Mouse (Mus musculus) forebrain, embryonic 10.5 days (tissue): ENCODE measurements at regions not wholly inside any gene's neighbourhood (a gene's known extent, or its start where the extent isn't known, plus 50 kb on each side); places are given as distances from the start of the nearest gene placed in this dataset.

Experiments used
- DNase-seq: peaks from one replicate; pipeline ENCODE4 v3.0.0-alpha.2; 2017; ENCODE audit warnings: low spot score; ENCODE audit errors: extremely low spot score
- H3K27ac ChIP-seq: fragments of 300-500 bp; sonication (generic); 2 replicates; pipeline ENCODE4 v1.5.1; 2016; ENCODE audit warnings: mild to moderate bottlenecking
- H3K27me3 ChIP-seq: fragments of 300-500 bp; sonication (generic); 2 replicates; pipeline ENCODE4 v1.6.1; 2016; ENCODE audit warnings: mild to moderate bottlenecking; ENCODE audit not compliant: poor library complexity, severe bottlenecking
- H3K36me3 ChIP-seq: fragments of 300-500 bp; sonication (generic); replicated peaks from 2 replicates; pipeline ENCODE4 v1.6.1; 2016; ENCODE audit warnings: mild to moderate bottlenecking, moderate library complexity
- H3K4me1 ChIP-seq: fragments of 300-500 bp; sonication (generic); 2 replicates; pipeline ENCODE4 v1.6.1; 2016
- H3K4me3 ChIP-seq: fragments of 300-500 bp; sonication (generic); 2 replicates; pipeline ENCODE4 v1.5.1; 2016; ENCODE audit warnings: mild to moderate bottlenecking, moderate library complexity
- H3K9me3 ChIP-seq: fragments of 300-500 bp; sonication (generic); 2 replicates; pipeline ENCODE4 v1.6.1; 2016; ENCODE audit warnings: mild to moderate bottlenecking, moderate library complexity
- WGBS: fragments of 180-500 bp; shearing (Covaris S2); methylation state at CpG from one replicate; pipeline ENCODE4 v1.1.7; 2016; 5-methylcytosine and 5-hydroxymethylcytosine counted together

DNA sequence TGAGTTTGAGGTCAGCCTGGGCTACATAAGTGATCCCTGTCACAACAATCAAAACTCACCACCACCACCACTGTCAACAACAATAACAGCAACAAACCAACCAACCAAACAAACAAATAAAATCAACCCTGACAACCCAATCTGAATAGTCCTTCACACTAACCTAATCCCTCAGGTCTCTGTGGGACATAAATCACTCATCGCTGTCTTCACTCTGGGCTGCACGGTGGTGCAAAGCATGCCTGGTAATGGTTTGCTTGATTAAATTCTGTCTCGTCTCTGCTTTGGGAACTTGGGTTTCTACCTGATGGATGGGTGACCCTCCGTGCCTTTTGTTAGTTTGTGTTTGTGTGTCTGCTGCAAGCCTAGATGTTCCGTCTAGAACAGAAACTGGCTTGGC lies 100.6 kb downstream of the Slc17a6 start:
- Histone ChIP-seq H3K27me3 (no peaks in the 10 kb centered on the region), H3K4me3 (no peak overlapping the region), H3K4me1 (peaks cover 3% of the 10 kb centered on the region), H3K27ac (no peak overlapping the region), H3K9me3 (no peaks in the 10 kb centered on the region), H3K36me3 (no peaks in the 10 kb centered on the region)
- 87% methylated on average over 5 of the region's 5 CpGs for WGBS
- no peak for DNase-seq

DNA sequence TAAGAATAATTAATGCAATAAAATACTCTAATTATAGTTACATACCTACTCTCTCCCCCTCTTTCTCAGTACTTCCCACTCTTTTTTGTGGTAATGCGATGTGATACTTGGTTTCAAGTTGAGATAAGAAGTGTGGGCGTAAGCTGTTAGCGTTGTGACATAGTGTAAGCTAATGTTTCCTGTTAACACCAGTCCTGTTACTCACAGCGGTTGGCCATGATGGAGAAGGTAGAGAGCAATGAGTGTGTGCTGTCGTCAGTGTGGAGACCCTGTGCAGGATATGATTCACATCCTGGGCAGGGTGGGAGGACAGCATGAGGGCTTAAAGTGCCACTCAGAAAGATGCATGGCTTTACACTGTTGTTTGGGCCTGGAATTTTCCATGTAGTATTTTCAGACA lies 102.1 kb downstream of the Slc17a6 start:
- no peak for DNase-seq
- no peaks in the 10 kb centered on the region for H3K36me3 ChIP-seq
- no peaks in the 10 kb centered on the region for H3K9me3 ChIP-seq
- H3K27ac ChIP-seq: no peak overlapping the region
- no peaks in the 10 kb centered on the region for H3K27me3 ChIP-seq
- no peak overlapping the region for H3K4me3 ChIP-seq
- WGBS: 81% methylated on average over 5 of the region's 5 CpGs
- H3K4me1 ChIP-seq: peaks cover 3% of the 10 kb centered on the region

DNA sequence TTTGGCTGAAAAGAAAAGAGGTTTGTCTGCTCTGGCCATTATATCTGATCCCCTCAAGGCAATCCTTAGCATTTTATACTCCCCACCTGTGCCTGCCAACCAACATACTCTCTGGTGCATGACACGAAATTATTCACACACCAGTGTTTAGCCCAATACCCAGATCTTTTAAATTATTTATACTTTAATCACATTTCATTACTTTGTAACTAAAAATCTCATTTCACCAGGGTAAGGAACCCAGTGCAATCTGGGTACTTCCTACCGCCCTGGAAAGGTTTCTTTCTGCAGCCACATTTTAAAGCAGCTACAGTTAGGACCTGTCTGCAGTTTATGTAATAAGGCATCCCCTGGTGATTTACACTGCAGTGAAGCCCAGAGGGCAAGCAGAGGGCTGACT lies 114.5 kb downstream of the Slc17a6 start:
- H3K9me3 ChIP-seq: no peaks in the 10 kb centered on the region
- H3K27ac ChIP-seq: no peak overlapping the region
- no peak overlapping the region for H3K4me3 ChIP-seq
- 68% methylated on average over 2 of the region's 2 CpGs for WGBS
- DNase-seq: no peak
- no peaks in the 10 kb centered on the region for H3K27me3 ChIP-seq
- H3K4me1 ChIP-seq: no peaks in the 10 kb centered on the region
- no peaks in the 10 kb centered on the region for H3K36me3 ChIP-seq

DNA sequence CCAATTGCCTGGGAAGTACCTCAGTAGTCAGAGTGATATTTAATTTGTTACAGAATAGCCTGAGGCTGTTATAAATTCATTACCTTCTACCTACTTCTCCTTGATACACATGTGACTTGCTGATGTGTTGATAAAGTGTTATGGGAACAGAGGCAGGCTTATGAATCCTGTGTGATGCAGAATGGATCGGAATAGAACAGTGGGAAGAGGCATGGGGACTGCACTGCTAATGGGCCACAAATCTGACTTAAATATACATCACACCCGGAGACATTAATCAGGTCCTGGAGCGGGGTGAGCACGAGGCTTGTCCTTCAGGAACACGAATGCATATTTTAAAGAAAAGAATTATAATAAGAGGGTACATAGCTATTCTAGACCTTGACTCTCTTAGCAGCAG lies 117.8 kb downstream of the Slc17a6 start:
- no peaks in the 10 kb centered on the region for H3K36me3 ChIP-seq
- H3K4me3 ChIP-seq: no peak overlapping the region
- no peaks in the 10 kb centered on the region for H3K27me3 ChIP-seq
- H3K9me3 ChIP-seq: no peaks in the 10 kb centered on the region
- H3K27ac ChIP-seq: no peak overlapping the region
- H3K4me1 ChIP-seq: no peaks in the 10 kb centered on the region
- 84% methylated on average over 5 of the region's 5 CpGs for WGBS
- no peak for DNase-seq

DNA sequence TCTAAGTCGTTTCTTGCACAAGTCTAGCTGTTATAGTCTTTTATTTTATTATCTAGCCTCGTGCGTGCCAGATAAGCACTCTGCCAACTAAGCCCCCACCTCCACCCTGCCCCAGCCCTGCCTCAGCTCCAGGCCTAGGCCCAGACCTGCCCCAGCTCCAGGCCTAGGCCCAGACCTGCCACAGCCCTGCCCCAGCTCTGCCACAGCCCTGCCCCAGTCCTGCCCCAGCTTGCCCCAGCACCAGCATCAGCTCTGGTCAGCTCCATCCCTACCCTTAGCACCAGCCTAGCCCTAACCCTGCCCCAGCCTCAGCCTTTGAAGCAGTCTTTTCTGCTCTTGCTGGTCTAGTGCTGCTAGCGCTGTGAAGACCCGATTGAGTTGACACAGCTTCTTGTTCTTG lies 119.1 kb downstream of the Slc17a6 start:
- DNase-seq: no peak
- Histone ChIP-seq H3K4me3 (no peak overlapping the region), H3K36me3 (no peaks in the 10 kb centered on the region), H3K27me3 (no peaks in the 10 kb centered on the region), H3K9me3 (no peaks in the 10 kb centered on the region), H3K4me1 (no peaks in the 10 kb centered on the region), H3K27ac (no peak overlapping the region)
- 84% methylated on average over 5 of the region's 5 CpGs for WGBS

DNA sequence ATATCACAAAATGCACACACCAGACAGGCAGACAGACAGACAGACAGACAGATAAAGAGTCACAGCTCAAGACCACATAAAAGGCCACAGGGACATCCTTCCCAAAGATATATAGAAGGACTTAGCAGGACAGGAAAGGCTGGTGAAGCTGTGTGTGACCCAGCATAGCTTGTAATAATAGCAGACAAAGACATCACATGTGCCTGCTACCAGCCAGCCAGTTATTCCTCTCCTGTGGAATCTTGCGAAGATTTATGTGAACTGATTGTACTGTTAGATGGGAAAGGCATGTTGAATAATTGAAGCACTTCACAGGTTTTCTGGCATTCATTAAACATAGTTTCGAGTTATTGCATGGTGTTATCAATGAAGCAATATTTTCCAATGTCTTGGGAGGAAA lies 119.1 kb upstream of the Gas2 start:
- DNase-seq: no peak
- no peaks in the 10 kb centered on the region for H3K27me3 ChIP-seq
- no peak overlapping the region for H3K4me3 ChIP-seq
- H3K4me1 ChIP-seq: no peaks in the 10 kb centered on the region
- H3K9me3 ChIP-seq: no peaks in the 10 kb centered on the region
- no peak overlapping the region for H3K27ac ChIP-seq
- H3K36me3 ChIP-seq: no peaks in the 10 kb centered on the region
- 90% methylated on average over 2 of the region's 2 CpGs for WGBS

DNA sequence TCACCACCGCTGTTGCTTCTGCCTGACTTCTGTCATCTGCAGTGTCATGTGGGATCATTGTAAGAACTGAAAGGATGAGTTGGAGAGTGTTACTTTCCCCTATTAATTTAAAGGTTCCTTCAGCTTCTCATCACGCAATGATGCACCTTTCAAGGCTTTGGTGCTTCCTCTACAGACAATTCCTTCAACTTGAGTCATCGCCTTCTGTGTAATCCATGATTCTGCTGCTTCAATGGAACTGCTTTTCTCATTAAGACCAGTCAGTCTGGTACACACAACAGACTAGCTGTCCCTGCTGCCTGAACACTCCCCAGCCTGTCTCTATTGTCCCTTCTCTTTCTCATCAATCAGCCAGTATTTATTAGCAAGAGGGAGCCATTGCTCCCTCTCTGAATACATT lies 116.2 kb upstream of the Gas2 start:
- Histone ChIP-seq H3K4me3 (no peak overlapping the region), H3K36me3 (no peaks in the 10 kb centered on the region), H3K4me1 (peaks cover 11% of the 10 kb centered on the region), H3K9me3 (no peaks in the 10 kb centered on the region), H3K27me3 (no peaks in the 10 kb centered on the region), H3K27ac (no peak overlapping the region)
- DNase-seq: no peak
- WGBS: 83% methylated on average over 3 of the region's 3 CpGs

DNA sequence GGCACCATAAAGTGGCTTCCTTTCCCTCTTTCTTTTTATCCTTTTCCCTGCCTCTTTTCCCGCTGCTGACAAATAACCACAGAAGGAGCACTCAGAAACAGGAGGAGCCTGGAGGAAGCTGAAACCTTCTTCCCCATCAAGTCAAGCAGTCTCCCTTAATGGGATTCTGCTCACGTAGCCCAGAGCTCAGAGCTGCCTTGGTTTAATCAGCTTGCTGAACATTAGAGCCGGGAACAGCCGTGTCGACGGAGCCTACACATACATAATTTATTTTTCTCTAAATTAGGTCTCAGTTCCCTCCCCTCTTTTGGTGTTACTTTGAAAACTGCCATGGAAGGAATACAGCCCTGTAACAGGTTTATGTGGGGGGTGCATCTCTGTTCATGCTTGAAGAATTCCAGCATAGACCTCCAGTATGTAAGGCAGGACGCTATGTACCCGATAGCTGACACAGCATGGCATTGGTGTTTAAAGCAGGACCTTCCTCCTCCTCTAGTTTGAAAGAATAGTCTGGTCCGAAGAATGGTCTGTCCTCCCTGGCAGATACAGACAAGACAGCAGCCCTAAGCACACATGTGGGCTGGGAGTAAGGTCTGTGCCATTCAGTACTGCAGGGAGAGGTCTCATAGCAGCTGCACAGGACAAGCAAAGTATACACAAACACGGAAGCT lies 113.0 kb upstream of the Gas2 start:
- H3K27me3 ChIP-seq: no peaks in the 10 kb centered on the region
- no peaks in the 10 kb centered on the region for H3K36me3 ChIP-seq
- WGBS: 72% methylated on average over 10 of the region's 10 CpGs
- H3K27ac ChIP-seq: peak overlapping the region; percentile 63; the same call in 1 of the 2 replicates
- H3K4me3 ChIP-seq: peak overlapping the region; percentile 16; the same call in 1 of the 2 replicates
- peaks cover 11% of the 10 kb centered on the region for H3K4me1 ChIP-seq
- no peak for DNase-seq
- no peaks in the 10 kb centered on the region for H3K9me3 ChIP-seq

DNA sequence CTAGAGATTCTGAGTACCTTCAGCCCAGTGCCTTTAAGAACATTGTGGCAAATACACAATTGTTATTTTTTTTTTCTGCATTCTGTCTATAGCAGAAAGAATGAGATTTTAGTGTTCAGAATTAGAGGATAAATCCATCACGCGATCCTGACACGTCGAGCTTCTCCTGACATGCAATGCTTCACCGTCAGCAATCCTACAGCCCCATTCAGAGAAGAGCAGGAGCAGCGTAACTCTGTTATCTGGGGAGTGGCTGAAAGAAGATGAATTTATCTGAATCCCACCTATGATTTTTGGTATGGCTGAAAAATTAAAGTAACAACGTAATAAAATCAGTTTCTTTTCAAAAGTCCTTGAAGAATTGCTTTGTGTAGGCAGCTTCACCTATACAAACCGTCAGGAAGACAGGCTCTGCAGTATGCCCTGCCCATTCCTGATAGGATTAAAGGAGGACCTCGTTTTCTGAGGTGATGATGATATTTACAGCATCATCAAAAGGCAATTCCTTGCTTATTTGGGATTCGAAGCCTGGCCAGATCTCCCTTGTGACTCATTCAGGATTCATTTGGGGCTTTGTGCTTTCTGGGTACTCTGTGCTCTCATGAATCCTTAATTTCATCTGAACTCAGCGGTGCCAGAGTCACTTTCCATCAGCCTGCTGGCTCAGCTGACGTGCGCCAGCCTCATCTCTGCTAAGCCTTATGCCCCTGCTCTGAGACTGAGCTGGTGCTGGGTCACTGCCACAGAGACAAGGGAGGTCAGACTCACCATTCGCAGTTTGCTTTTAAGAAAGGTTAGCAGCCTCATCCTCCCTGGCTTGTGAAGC lies 112.3 kb upstream of the Gas2 start:
- no peaks in the 10 kb centered on the region for H3K27me3 ChIP-seq
- no peaks in the 10 kb centered on the region for H3K36me3 ChIP-seq
- H3K27ac ChIP-seq: peak overlapping the region; percentile 63; the same call in 1 of the 2 replicates
- WGBS: 78% methylated on average over 14 of the region's 14 CpGs
- DNase-seq: no peak
- H3K4me3 ChIP-seq: no peak overlapping the region
- H3K4me1 ChIP-seq: peaks cover 11% of the 10 kb centered on the region
- H3K9me3 ChIP-seq: no peaks in the 10 kb centered on the region

DNA sequence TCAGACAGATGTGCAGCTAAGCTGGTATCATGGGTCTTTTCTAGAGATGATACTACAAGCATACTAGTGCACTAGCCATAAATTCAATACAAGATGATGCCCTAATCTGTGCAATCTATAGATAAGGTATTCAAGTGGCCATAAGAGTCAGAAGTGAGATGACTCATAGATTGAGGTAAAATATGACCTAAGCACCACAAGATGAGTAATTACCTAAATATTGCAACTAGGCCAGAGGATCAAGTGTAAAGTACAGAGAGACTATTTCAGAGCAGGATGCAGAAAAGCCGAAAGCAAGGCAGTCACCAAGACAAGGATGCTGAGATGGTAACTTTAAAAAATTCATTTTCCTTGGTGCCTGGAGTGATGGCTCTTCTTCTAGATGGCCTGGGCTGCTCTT lies 111.5 kb upstream of the Gas2 start:
- H3K27me3 ChIP-seq: no peaks in the 10 kb centered on the region
- WGBS: 98% methylated on average over 1 of the region's 1 CpGs
- no peaks in the 10 kb centered on the region for H3K9me3 ChIP-seq
- no peak overlapping the region for H3K27ac ChIP-seq
- H3K4me3 ChIP-seq: no peak overlapping the region
- peaks cover 11% of the 10 kb centered on the region for H3K4me1 ChIP-seq
- DNase-seq: no peak
- no peaks in the 10 kb centered on the region for H3K36me3 ChIP-seq

DNA sequence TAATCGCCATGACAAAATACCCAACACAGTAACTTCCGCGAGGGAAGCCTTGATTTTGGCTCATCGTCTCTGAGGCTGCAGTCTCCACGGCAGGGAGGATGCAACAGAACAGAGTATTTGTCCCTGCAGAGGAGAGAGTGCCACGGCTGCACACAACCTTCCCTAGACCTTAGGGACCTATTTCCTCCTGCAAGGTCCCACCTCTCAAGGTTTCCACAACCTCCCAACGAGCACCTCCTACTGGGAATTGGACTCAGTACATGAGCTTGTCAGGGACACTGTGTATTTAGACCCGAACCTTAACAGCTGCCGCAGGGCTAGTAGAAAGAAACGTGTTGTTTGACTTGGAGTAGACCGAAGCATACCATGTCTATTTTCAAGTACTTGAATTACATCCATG lies 108.8 kb upstream of the Gas2 start:
- no peak for DNase-seq
- no peak overlapping the region for H3K4me3 ChIP-seq
- 92% methylated on average over 11 of the region's 11 CpGs for WGBS
- peaks cover 4% of the 10 kb centered on the region; the same call in 1 of the 2 replicates for H3K27me3 ChIP-seq
- peaks cover 11% of the 10 kb centered on the region for H3K4me1 ChIP-seq
- H3K36me3 ChIP-seq: no peaks in the 10 kb centered on the region
- no peaks in the 10 kb centered on the region for H3K9me3 ChIP-seq
- H3K27ac ChIP-seq: no peak overlapping the region

DNA sequence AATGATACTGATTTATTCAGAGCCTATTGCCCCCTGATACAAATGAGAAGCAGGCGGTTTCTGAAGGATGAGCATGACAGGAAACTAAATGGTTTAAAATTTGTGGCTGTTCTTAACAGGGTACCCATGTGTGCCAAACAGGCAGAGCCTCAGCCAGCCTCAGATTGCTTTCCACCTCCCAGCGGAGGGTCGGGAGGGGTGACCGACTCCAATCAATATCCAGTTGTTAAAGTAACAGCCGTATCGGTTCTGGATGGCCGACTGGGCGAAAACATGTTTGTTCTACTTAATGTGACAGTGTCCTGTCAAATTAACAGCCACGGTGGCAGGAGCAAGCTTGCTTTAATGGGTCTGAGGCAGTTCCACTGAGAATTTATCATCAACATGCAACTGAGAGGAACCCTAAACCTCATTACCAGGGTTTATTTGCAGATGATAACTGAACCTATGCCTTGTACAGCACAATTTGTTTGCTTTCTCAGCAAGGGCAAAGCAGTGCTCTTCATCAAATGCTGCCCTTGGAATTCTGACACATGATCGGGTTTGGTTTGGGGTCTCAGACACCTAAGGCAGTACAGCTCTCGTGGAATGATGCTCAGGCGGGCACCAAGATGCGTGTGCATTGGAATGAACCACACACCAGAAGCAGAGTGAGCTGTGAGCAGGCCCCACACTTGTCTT lies 107.5 kb upstream of the Gas2 start:
- Histone ChIP-seq H3K27ac (no peak overlapping the region), H3K4me3 (no peak overlapping the region), H3K4me1 (peaks cover 5% of the 10 kb centered on the region), H3K9me3 (no peaks in the 10 kb centered on the region), H3K36me3 (no peaks in the 10 kb centered on the region), H3K27me3 (peaks cover 4% of the 10 kb centered on the region; the same call in 1 of the 2 replicates)
- WGBS: 65% methylated on average over 13 of the region's 13 CpGs
- no peak for DNase-seq

DNA sequence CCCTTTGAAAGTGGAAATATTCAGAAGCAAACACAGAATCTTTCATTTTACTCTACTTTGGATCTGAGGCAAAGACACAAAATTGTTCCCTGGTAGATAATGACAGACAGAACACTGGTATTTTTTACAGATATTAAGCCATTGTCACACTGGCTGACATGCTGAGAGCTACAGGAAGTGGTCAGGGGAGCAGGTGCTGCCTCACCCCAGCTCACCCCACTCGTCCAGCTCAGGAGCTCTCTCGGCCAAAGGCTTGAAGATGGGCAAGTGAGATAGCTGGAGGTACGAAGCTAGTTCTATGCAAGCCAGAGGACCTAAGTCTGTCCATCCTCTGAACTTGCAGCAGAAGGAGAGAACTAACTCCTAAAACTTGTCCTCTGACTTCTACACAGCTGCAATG lies 105.6 kb upstream of the Gas2 start:
- Histone ChIP-seq H3K4me1 (no peaks in the 10 kb centered on the region), H3K9me3 (no peaks in the 10 kb centered on the region), H3K36me3 (no peaks in the 10 kb centered on the region), H3K4me3 (no peak overlapping the region), H3K27ac (no peak overlapping the region), H3K27me3 (peaks cover 4% of the 10 kb centered on the region; the same call in 1 of the 2 replicates)
- 80% methylated on average over 3 of the region's 3 CpGs for WGBS
- DNase-seq: no peak
